Mouse (Mus musculus) macrophage (primary cell): ENCODE measurements around the gene Slc25a22. TPM values are rescaled to one million over a fixed set of nuclear protein-coding genes. Genes with fewer than 3 reads are reported as not detected.

ENCODE experiments used
- H3K27ac ChIP-seq: fragments of 350-480 bp; formaldehyde crosslinking; 2 replicates; pipeline ENCODE4 v1.9.0; 2021
- H3K36me3 ChIP-seq: fragments of 350-480 bp; formaldehyde crosslinking; 2 replicates; pipeline ENCODE4 v1.9.0; 2021; ENCODE audit errors: inconsistent target
- H3K4me3 ChIP-seq: fragments of 350-480 bp; formaldehyde crosslinking; 2 replicates; pipeline ENCODE4 v1.9.0; 2021; ENCODE audit errors: inconsistent target
- H3K79me2 ChIP-seq: fragments of 350-480 bp; formaldehyde crosslinking; 2 replicates; pipeline ENCODE4 v1.9.0; 2021; ENCODE audit errors: inconsistent target
- WGBS: methylation state at CpG from one replicate; pipeline ENCODE4 v1.1.7; 2026; ENCODE audit warnings: inconsistent platforms; ENCODE audit not compliant: missing documents; 5-methylcytosine and 5-hydroxymethylcytosine counted together
- polyA plus RNA-seq: library from polyadenylated mRNA; stranded (reverse); fragments of 250-400 nt; gene quantifications from 3 replicates; pipeline ENCODE4 v1.2.4, GENCODE M21; 2018; ENCODE audit warnings: inconsistent platforms
- total RNA-seq, 78 experiments: library from RNA; depleted of rRNA; stranded (reverse); fragments of 250-400 nt; gene quantifications; 1 replicate in 9 of 78; 2 replicates in 24 of 78; 3 replicates in 43 of 78; 4 replicates in 2 of 78; pipeline ENCODE4 v1.2.4; 2018; ENCODE audit warnings: inconsistent platforms in 56 of 78

Slc25a22 gene
- total RNA-seq (2018; cell fraction: chromatin; rRNA removed): 100 to 1,000 TPM in 14 of 26 experiments, 10 to 100 TPM in 12; 29.9 to 222 (median 122) TPM
- total RNA-seq (2018; cell fraction: cytosol; rRNA removed): 10 to 100 TPM; 12.6 to 98.1 (median 37.0) TPM
- 100 to 1,000 TPM in 11 of 26 experiments, 10 to 100 TPM in 15; 35.5 to 215 (median 86.3) TPM for total RNA-seq (2018; cell fraction: nucleus; rRNA removed)
- polyA plus RNA-seq: 12.7 to 36.5 TPM (median 27.8 TPM) in 3 replicates

- WGBS: 7% methylated on average over 52 of the region's 53 CpGs
- Histone ChIP-seq H3K36me3 (peaks cover 15% of the 10 kb centered on the region), H3K79me2 (peaks cover 39% of the 10 kb centered on the region), H3K27ac (peak within 1 kb of the TSS; percentile 61), H3K4me3 (peak within 1 kb of the TSS; percentile 52)
Observed at GRCm38 (mm10) chr7:141437178-141438120, at the start of gene Slc25a22. Gene Slc25a22, minus strand, starts transcription at chr7:141437892.

- no peak overlapping the region for H3K27ac ChIP-seq
- no peak overlapping the region for H3K4me3 ChIP-seq
- WGBS: 95% methylated on average over 7 of the region's 7 CpGs
- H3K79me2 ChIP-seq: peaks cover 26% of the 10 kb centered on the region; the same call in 1 of the 2 replicates
- peaks cover 56% of the 10 kb centered on the region for H3K36me3 ChIP-seq
Observed at GRCm38 (mm10) chr7:141487141-141487540, 49.4 kb upstream of the Slc25a22 start.

GRCm38 (mm10) chr7:141486239-141486638 is 48.5 kb upstream of the Slc25a22 start:
- peaks cover 49% of the 10 kb centered on the region; the same call in 1 of the 2 replicates for H3K36me3 ChIP-seq
- 100% methylated on average over 1 of the region's 1 CpGs for WGBS
- H3K4me3 ChIP-seq: no peak overlapping the region
- H3K79me2 ChIP-seq: peaks cover 30% of the 10 kb centered on the region; the same call in 1 of the 2 replicates
- H3K27ac ChIP-seq: no peak overlapping the region

GRCm38 (mm10) chr7:141485606-141486005 is 47.9 kb upstream of the Slc25a22 start:
- H3K27ac ChIP-seq: no peak overlapping the region
- 93% methylated on average over 2 of the region's 2 CpGs for WGBS
- peaks cover 49% of the 10 kb centered on the region; the same call in 1 of the 2 replicates for H3K36me3 ChIP-seq
- no peak overlapping the region for H3K4me3 ChIP-seq
- peaks cover 30% of the 10 kb centered on the region; the same call in 1 of the 2 replicates for H3K79me2 ChIP-seq

- H3K27ac ChIP-seq: no peak overlapping the region
- peaks cover 49% of the 10 kb centered on the region; the same call in 1 of the 2 replicates for H3K36me3 ChIP-seq
- H3K79me2 ChIP-seq: peaks cover 32% of the 10 kb centered on the region; the same call in 1 of the 2 replicates
- WGBS: 75% methylated on average over 2 of the region's 2 CpGs
- no peak overlapping the region for H3K4me3 ChIP-seq
Observed at GRCm38 (mm10) chr7:141485186-141485585, 47.5 kb upstream of the Slc25a22 start.

GRCm38 (mm10) chr7:141484186-141485120 is 46.8 kb upstream of the Slc25a22 start:
- Histone ChIP-seq H3K4me3 (no peak overlapping the region), H3K36me3 (peaks cover 47% of the 10 kb centered on the region; the same call in 1 of the 2 replicates), H3K27ac (no peak overlapping the region), H3K79me2 (peaks cover 36% of the 10 kb centered on the region; the same call in 1 of the 2 replicates)
- WGBS: 90% methylated on average over 5 of the region's 5 CpGs

GRCm38 (mm10) chr7:141483114-141483653 is 45.5 kb upstream of the Slc25a22 start:
- Histone ChIP-seq H3K4me3 (no peak overlapping the region), H3K36me3 (peaks cover 45% of the 10 kb centered on the region; the same call in 1 of the 2 replicates), H3K27ac (no peak overlapping the region), H3K79me2 (peaks cover 43% of the 10 kb centered on the region)
- WGBS: 100% methylated on average over 4 of the region's 6 CpGs

- Histone ChIP-seq H3K4me3 (no peak overlapping the region), H3K27ac (no peak overlapping the region), H3K79me2 (peaks cover 49% of the 10 kb centered on the region), H3K36me3 (peaks cover 45% of the 10 kb centered on the region; the same call in 1 of the 2 replicates)
- 86% methylated on average over 11 of the region's 11 CpGs for WGBS
Observed at GRCm38 (mm10) chr7:141482531-141483024, 44.9 kb upstream of the Slc25a22 start.

GRCm38 (mm10) chr7:141481498-141482401 is 44.1 kb upstream of the Slc25a22 start:
- H3K27ac ChIP-seq: no peak overlapping the region
- no peak overlapping the region for H3K4me3 ChIP-seq
- peaks cover 54% of the 10 kb centered on the region for H3K79me2 ChIP-seq
- H3K36me3 ChIP-seq: peaks cover 38% of the 10 kb centered on the region; the same call in 1 of the 2 replicates
- WGBS: 22% methylated on average over 74 of the region's 81 CpGs

GRCm38 (mm10) chr7:141480842-141481497 is 43.3 kb upstream of the Slc25a22 start:
- Histone ChIP-seq H3K79me2 (peaks cover 59% of the 10 kb centered on the region), H3K4me3 (no peak overlapping the region), H3K27ac (no peak overlapping the region), H3K36me3 (peaks cover 30% of the 10 kb centered on the region; the same call in 1 of the 2 replicates)
- 26% methylated on average over 10 of the region's 10 CpGs for WGBS

GRCm38 (mm10) chr7:141478270-141478748 is 40.6 kb upstream of the Slc25a22 start:
- no peak overlapping the region for H3K27ac ChIP-seq
- H3K36me3 ChIP-seq: peaks cover 5% of the 10 kb centered on the region; the same call in 1 of the 2 replicates
- no peak overlapping the region for H3K4me3 ChIP-seq
- WGBS: 43% methylated on average over 5 of the region's 5 CpGs
- H3K79me2 ChIP-seq: peaks cover 63% of the 10 kb centered on the region
